Mouse (Mus musculus) lung, embryonic 14.5 days (tissue): ENCODE data around the gene Mettl8. TPM values are rescaled to one million over a fixed set of nuclear protein-coding genes. Genes with fewer than 3 reads are reported as not detected.
A peak's percentile ranks its signal among the peaks of the same experiment; 100 is the strongest.

Experiments used
- ATAC-seq: fragments of 200-750 bp; cut with Nextera tagmentation; 2 replicates; pipeline ENCODE4 v1.8.0; 2017; ENCODE audit warnings: mild to moderate bottlenecking, moderate TSS enrichment, moderate library complexity; ENCODE audit not compliant: insufficient read depth
- DNase-seq: peaks from one replicate; pipeline ENCODE4 v3.0.0-alpha.2; 2015
- H3K27ac ChIP-seq: fragments of 300-500 bp; sonication (generic); 2 replicates; pipeline ENCODE4 v1.5.1; 2014; ENCODE audit warnings: low read depth, mild to moderate bottlenecking, moderate library complexity
- H3K27me3 ChIP-seq: fragments of 300-500 bp; sonication (generic); 2 replicates; pipeline ENCODE4 v1.6.1; 2014; ENCODE audit warnings: low read length, control low read depth; ENCODE audit not compliant: insufficient read depth
- H3K36me3 ChIP-seq: fragments of 300-500 bp; sonication (generic); 2 replicates; pipeline ENCODE4 v1.6.1; 2014; ENCODE audit warnings: control low read depth; ENCODE audit not compliant: insufficient read depth
- H3K4me1 ChIP-seq: fragments of 300-500 bp; sonication (generic); 2 replicates; pipeline ENCODE4 v1.6.1; 2014; ENCODE audit warnings: antibody characterized with exemption, control low read depth; ENCODE audit not compliant: insufficient read depth
- H3K4me2 ChIP-seq: fragments of 300-500 bp; sonication (generic); 2 replicates; pipeline ENCODE4 v1.6.1; 2014; ENCODE audit warnings: mild to moderate bottlenecking
- H3K4me3 ChIP-seq: fragments of 300-500 bp; sonication (generic); 2 replicates; pipeline ENCODE4 v1.5.1; 2014; ENCODE audit warnings: low read depth, low read length
- H3K9ac ChIP-seq: fragments of 300-500 bp; sonication (generic); 2 replicates; pipeline ENCODE4 v1.6.1; 2014
- H3K9me3 ChIP-seq: fragments of 300-500 bp; sonication (generic); 2 replicates; pipeline ENCODE4 v1.6.1; 2016; ENCODE audit warnings: low read depth, low read length, control low read depth
- CTCF ChIP-seq: IDR thresholded peaks from 2 replicates; pipeline ENCODE4 v1.5.1; 2016; ENCODE audit warnings: antibody characterized with exemption, low read depth
- WGBS: fragments of 180-500 bp; shearing (Covaris S2); extraction: QIAGEN DNeasy Blood & Tissue Kit; methylation state at CpG from one replicate; pipeline ENCODE4 v1.1.7; 2014; 5-methylcytosine and 5-hydroxymethylcytosine counted together
- polyA plus RNA-seq: library from polyadenylated mRNA; unstranded; fragments of >200 nt; fragmentation: Nextera tagmentation; extraction: Ambion mirVana; gene quantifications from 2 replicates; pipeline ENCODE4 v1.2.1, GENCODE M21; 2014

Mettl8 gene
- polyA plus RNA-seq, 1 experiment from 2014 or later = 19.6 TPM

DNA sequence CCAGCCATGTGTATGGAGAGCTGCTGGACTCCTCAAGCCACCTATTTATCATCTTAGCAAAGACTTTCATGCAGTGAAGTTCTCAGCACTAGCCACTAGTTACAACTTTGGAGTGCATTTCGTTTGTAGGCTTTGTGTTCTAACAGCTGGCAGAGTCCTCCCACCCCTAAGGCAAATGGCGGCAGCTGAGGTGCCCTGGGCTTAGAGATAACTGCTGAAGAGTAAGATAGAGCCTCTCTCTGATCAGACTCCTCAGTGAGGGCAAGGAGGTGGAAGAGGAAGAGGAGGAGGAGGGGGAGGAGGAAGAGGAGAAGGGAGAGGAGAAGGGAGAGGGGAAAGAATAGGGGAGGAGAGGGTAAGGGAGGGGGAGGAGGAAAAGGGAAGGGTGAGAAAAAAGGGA lies 101.8 kb downstream of the Mettl8 start:
- whole genome bisulfite sequencing = 29% methylated on average over 2 of the region's 2 CpGs
- Histone ChIP-seq H3K4me2 (no peak overlapping the region), H3K4me1 (no peaks in the 10 kb centered on the region), H3K9ac (no peak overlapping the region), H3K36me3 (no peaks in the 10 kb centered on the region), H3K27ac (no peak overlapping the region), H3K27me3 (no peaks in the 10 kb centered on the region), H3K9me3 (no peaks in the 10 kb centered on the region), H3K4me3 (no peak overlapping the region)
- DNase-seq (peak; percentile 15), ATAC-seq (no peak)
- no peak for TF ChIP-seq CTCF

DNA sequence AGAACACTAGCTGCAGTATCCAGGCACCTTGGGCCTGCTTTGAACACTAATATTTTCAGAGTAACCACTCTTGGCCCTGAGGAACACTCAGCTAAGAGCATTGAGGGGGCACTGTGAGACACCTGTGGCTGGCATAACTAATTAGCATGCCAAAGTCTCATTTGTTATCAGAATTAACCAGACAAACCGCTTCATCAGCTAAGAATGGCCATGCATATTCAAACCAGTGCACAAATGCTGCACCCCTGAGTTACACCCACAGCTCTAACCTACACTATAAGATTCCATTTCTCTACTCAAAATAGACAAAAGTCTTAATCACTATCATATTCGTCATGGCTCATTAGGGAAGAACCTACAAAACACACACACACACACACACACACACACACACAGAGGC lies 103.4 kb downstream of the Mettl8 start:
- no peak overlapping the region for H3K27ac ChIP-seq
- no peaks in the 10 kb centered on the region for H3K9me3 ChIP-seq
- H3K4me2 ChIP-seq = no peak overlapping the region
- H3K4me1 ChIP-seq = no peaks in the 10 kb centered on the region
- no peak overlapping the region for H3K9ac ChIP-seq
- DNase-seq (no peak), ATAC-seq (no peak)
- H3K4me3 ChIP-seq = no peak overlapping the region
- WGBS = 86% methylated on average over 2 of the region's 2 CpGs
- H3K27me3 ChIP-seq = no peaks in the 10 kb centered on the region
- H3K36me3 ChIP-seq = no peaks in the 10 kb centered on the region
- TF ChIP-seq CTCF = no peak

GRCm38 (mm10) chr2:70944511-70945305 lies 110.7 kb downstream of the Mettl8 start:
- DNase-seq = no peak
- no peaks in the 10 kb centered on the region for H3K4me1 ChIP-seq
- H3K27ac ChIP-seq = no peak overlapping the region
- no peak for ATAC-seq
- H3K9me3 ChIP-seq = no peaks in the 10 kb centered on the region
- no peak overlapping the region for H3K9ac ChIP-seq
- H3K4me3 ChIP-seq = no peak overlapping the region
- WGBS = 76% methylated on average over 8 of the region's 8 CpGs
- no peak overlapping the region for H3K4me2 ChIP-seq
- no peaks in the 10 kb centered on the region for H3K27me3 ChIP-seq
- no peak for TF ChIP-seq CTCF
- H3K36me3 ChIP-seq = no peaks in the 10 kb centered on the region

DNA sequence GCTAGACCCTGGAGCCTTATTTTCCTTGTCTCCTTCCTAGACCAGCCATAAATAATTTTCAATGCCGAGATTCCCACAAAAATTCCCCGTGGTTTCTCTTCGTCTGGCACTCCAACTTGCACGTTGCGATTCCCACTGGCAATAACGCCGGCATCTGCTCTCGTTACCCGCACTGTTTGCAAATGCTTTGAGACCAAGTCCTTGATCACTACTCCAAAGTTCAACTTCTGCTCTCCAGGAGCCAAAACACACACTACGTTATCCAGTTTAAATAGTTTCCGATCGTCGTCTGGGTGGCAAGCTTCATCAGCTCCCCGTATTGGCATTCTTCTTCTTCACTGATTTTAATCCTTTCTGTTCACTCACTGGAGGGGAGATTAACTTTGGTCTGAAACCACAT lies 114.6 kb downstream of the Mettl8 start:
- DNase-seq (peak; percentile 42), ATAC-seq (no peak)
- H3K36me3 ChIP-seq = no peaks in the 10 kb centered on the region
- no peak for TF ChIP-seq CTCF
- H3K4me2 ChIP-seq = no peak overlapping the region
- no peak overlapping the region for H3K9ac ChIP-seq
- no peaks in the 10 kb centered on the region for H3K4me1 ChIP-seq
- whole genome bisulfite sequencing = 67% methylated on average over 14 of the region's 14 CpGs
- no peaks in the 10 kb centered on the region for H3K9me3 ChIP-seq
- no peaks in the 10 kb centered on the region for H3K27me3 ChIP-seq
- H3K4me3 ChIP-seq = no peak overlapping the region
- no peak overlapping the region for H3K27ac ChIP-seq

GRCm38 (mm10) chr2:70938844-70939494 lies 116.4 kb downstream of the Mettl8 start:
- no peaks in the 10 kb centered on the region for H3K36me3 ChIP-seq
- no peak overlapping the region for H3K4me2 ChIP-seq

DNA sequence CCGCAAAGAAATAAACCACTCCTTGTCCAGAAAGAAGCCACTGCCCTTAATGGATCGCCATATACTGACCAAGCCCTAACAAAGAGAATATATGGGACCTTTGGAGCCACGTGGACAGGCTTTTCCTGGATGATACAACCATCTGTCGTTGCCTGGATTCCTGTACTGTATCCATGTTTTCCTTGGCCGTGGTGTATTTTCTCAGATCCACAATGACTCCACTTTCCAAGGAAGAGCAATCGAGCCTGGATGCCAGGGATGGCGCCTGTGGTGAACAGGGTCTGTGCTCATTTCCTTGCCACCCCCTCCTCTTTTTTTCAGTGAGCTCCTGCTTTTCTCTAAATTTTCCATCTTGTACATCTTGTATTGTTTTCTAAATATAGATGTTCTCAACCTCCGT lies 120.6 kb downstream of the Mettl8 start:
- no peak overlapping the region for H3K4me3 ChIP-seq
- no peak overlapping the region for H3K4me2 ChIP-seq
- no peaks in the 10 kb centered on the region for H3K36me3 ChIP-seq
- H3K4me1 ChIP-seq = no peaks in the 10 kb centered on the region
- no peaks in the 10 kb centered on the region for H3K9me3 ChIP-seq
- ATAC-seq = no peak
- H3K9ac ChIP-seq = no peak overlapping the region
- no peak for TF ChIP-seq CTCF
- DNase-seq = no peak
- H3K27me3 ChIP-seq = no peaks in the 10 kb centered on the region
- 62% methylated on average over 8 of the region's 8 CpGs for WGBS
- H3K27ac ChIP-seq = no peak overlapping the region

More at GRCm38 (mm10) chr2:70938844-70939494, 116.4 kb downstream of the Mettl8 start:
- H3K9ac ChIP-seq = no peak overlapping the region
- peak; percentile 11 for DNase-seq
- 77% methylated on average over 21 of the region's 21 CpGs for WGBS
- ATAC-seq = no peak
- no peaks in the 10 kb centered on the region for H3K27me3 ChIP-seq
- H3K27ac ChIP-seq = no peak overlapping the region
- H3K9me3 ChIP-seq = no peaks in the 10 kb centered on the region
- no peak overlapping the region for H3K4me3 ChIP-seq
- H3K4me1 ChIP-seq = no peaks in the 10 kb centered on the region
- no peak for TF ChIP-seq CTCF

DNA sequence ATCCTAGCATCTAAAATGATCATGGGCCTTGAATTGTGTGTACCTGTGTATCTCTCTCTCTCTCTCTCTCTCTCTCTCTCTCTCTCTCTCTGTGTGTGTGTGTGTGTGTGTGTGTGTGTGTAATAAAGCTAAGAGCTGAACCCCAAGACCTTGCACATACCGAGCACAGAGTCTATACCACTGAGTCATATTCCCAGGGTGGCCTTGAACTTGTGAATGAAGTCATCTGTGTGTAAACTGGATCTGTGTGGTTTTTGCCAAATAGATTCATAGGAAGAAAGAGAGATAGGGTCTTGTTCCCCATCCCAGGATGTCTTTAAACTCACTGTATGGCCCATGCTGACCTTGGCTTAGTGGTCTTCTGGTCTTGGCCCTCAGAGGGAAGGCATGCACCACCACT lies 121.9 kb downstream of the Mettl8 start:
- Histone ChIP-seq H3K27me3 (no peaks in the 10 kb centered on the region), H3K36me3 (no peaks in the 10 kb centered on the region), H3K4me3 (no peak overlapping the region), H3K27ac (no peak overlapping the region), H3K4me2 (no peak overlapping the region), H3K4me1 (no peaks in the 10 kb centered on the region), H3K9me3 (no peaks in the 10 kb centered on the region), H3K9ac (no peak overlapping the region)
- DNase-seq = no peak
- ATAC-seq = no peak
- 96% methylated on average over 1 of the region's 1 CpGs for WGBS
- no peak for TF ChIP-seq CTCF
